Mouse (Mus musculus) forebrain, embryonic 10.5 days (tissue): ENCODE data around the gene Hus1. TPM values are rescaled to one million over a fixed set of nuclear protein-coding genes. Genes with fewer than 3 reads are reported as not detected.

Experiments used
- DNase-seq: peaks from one replicate; pipeline ENCODE4 v3.0.0-alpha.2; 2017; ENCODE audit warnings: low spot score; ENCODE audit errors: extremely low spot score
- H3K27ac ChIP-seq: fragments of 300-500 bp; sonication (generic); 2 replicates; pipeline ENCODE4 v1.5.1; 2016; ENCODE audit warnings: mild to moderate bottlenecking
- H3K27me3 ChIP-seq: fragments of 300-500 bp; sonication (generic); 2 replicates; pipeline ENCODE4 v1.6.1; 2016; ENCODE audit warnings: mild to moderate bottlenecking; ENCODE audit not compliant: poor library complexity, severe bottlenecking
- H3K36me3 ChIP-seq: fragments of 300-500 bp; sonication (generic); replicated peaks from 2 replicates; pipeline ENCODE4 v1.6.1; 2016; ENCODE audit warnings: mild to moderate bottlenecking, moderate library complexity
- H3K4me1 ChIP-seq: fragments of 300-500 bp; sonication (generic); 2 replicates; pipeline ENCODE4 v1.6.1; 2016
- H3K4me3 ChIP-seq: fragments of 300-500 bp; sonication (generic); 2 replicates; pipeline ENCODE4 v1.5.1; 2016; ENCODE audit warnings: mild to moderate bottlenecking, moderate library complexity
- H3K9me3 ChIP-seq: fragments of 300-500 bp; sonication (generic); 2 replicates; pipeline ENCODE4 v1.6.1; 2016; ENCODE audit warnings: mild to moderate bottlenecking, moderate library complexity
- WGBS: fragments of 180-500 bp; shearing (Covaris S2); methylation state at CpG from one replicate; pipeline ENCODE4 v1.1.7; 2016; 5-methylcytosine and 5-hydroxymethylcytosine counted together
- polyA plus RNA-seq: library from polyadenylated mRNA; unstranded; fragments of >200 nt; fragmentation: Nextera tagmentation; extraction: Ambion mirVana; gene quantifications from 2 replicates; pipeline ENCODE4 v1.2.1, GENCODE M21; 2016

Gene Hus1
- polyA plus RNA-seq: 25.2 and 25.8 TPM in 2 replicates

DNA sequence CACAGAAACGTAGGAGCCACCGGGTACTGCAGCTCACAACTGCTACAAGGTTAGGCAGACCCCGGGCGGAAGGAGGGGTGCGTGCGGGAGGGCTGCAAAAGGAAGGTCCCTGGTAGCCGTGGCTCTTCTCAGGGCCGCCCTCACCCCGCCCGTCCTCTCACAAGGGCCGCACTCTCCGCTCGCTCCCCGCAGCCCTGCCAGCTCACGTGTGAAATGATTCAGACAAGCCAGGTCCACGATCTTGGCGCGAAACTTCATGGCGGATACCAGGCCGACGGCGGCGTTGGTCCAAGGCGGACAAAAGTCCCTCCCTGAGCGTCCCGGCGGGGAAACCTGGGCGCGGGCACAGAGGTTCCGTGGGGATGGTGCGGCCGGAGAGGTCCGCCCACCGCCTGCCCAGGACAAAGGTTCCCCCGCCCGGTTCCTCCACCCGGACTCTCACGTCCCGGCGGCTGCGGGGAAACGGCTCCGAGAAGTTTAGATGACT is at the start of gene Hus1:
TSS of gene Hus1 (minus strand) at position 339 of the 487 bp plus-strand sequence.
- Histone ChIP-seq H3K4me3 (peak within 1 kb of the TSS; percentile 81), H3K9me3 (no peaks in the 10 kb centered on the region), H3K27me3 (no peaks in the 10 kb centered on the region), H3K36me3 (peaks cover 30% of the 10 kb centered on the region), H3K4me1 (peaks cover 25% of the 10 kb centered on the region), H3K27ac (peak within 1 kb of the TSS; percentile 96)
- peak; percentile 88 for DNase-seq
- WGBS: under 1% methylated on average over 43 of the region's 43 CpGs

DNA sequence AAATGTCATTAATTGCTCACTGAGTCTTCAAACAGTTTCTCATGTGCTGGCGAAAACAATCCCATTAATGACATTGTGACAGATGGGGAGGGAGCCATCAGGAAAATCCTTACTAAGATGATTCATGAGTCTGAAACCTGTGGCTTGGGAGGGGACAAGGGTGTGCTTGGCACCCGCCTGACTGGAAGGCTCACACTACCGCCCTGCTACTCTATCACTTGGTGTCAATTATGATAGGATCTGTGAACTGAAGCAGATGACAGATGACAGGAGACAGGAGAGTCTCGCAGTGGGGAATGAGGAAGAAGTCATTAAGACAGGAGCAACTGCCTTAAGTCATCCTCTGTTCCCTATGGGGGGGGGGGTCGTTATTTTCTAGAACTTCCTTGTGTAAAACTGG is 49.5 kb upstream of the Hus1 start:
- H3K27ac ChIP-seq: no peak overlapping the region
- 80% methylated on average over 5 of the region's 5 CpGs for WGBS
- no peaks in the 10 kb centered on the region for H3K4me1 ChIP-seq
- H3K9me3 ChIP-seq: no peaks in the 10 kb centered on the region
- no peak overlapping the region for H3K4me3 ChIP-seq
- no peak for DNase-seq
- no peaks in the 10 kb centered on the region for H3K36me3 ChIP-seq
- H3K27me3 ChIP-seq: no peaks in the 10 kb centered on the region

DNA sequence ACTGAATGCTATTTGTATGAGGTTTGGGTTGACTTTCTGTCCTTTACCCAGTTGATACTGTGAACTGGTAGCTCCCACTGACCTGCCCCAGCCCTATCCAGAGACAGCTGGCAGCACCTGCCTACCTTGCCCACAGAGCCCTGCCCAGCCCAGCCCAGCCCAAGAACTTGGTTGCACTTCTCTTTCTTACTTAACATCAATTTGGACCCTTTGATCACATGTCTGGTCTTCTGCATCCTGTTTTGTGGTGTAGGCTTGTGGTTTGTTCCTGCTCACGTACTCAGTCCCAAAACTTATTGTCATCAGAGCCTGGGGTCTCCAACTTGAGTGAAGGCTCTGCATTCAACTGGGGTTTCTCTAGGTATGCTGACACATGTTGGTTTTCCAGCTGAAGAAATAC is 49.0 kb upstream of the Hus1 start:
- Histone ChIP-seq H3K4me3 (no peak overlapping the region), H3K27ac (no peak overlapping the region), H3K27me3 (no peaks in the 10 kb centered on the region), H3K4me1 (no peaks in the 10 kb centered on the region), H3K9me3 (no peaks in the 10 kb centered on the region), H3K36me3 (no peaks in the 10 kb centered on the region)
- WGBS: 70% methylated on average over 1 of the region's 1 CpGs
- no peak for DNase-seq

GRCm38 (mm10) chr11:9057711-9058110 is 46.7 kb upstream of the Hus1 start:
- WGBS: 94% methylated on average over 4 of the region's 4 CpGs
- no peak for DNase-seq
- Histone ChIP-seq H3K27ac (no peak overlapping the region), H3K4me3 (no peak overlapping the region), H3K9me3 (no peaks in the 10 kb centered on the region), H3K27me3 (no peaks in the 10 kb centered on the region), H3K36me3 (no peaks in the 10 kb centered on the region), H3K4me1 (no peaks in the 10 kb centered on the region)

GRCm38 (mm10) chr11:9056937-9057336 is 45.9 kb upstream of the Hus1 start:
- no peaks in the 10 kb centered on the region for H3K36me3 ChIP-seq
- no peaks in the 10 kb centered on the region for H3K9me3 ChIP-seq
- no peak overlapping the region for H3K4me3 ChIP-seq
- no peaks in the 10 kb centered on the region for H3K27me3 ChIP-seq
- no peaks in the 10 kb centered on the region for H3K4me1 ChIP-seq
- H3K27ac ChIP-seq: no peak overlapping the region
- WGBS: 78% methylated on average over 2 of the region's 2 CpGs
- DNase-seq: no peak

GRCm38 (mm10) chr11:9051895-9052294 is 40.9 kb upstream of the Hus1 start:
- no peaks in the 10 kb centered on the region for H3K9me3 ChIP-seq
- peaks cover 15% of the 10 kb centered on the region for H3K4me1 ChIP-seq
- WGBS: 79% methylated on average over 2 of the region's 2 CpGs
- no peak overlapping the region for H3K27ac ChIP-seq
- no peak for DNase-seq
- no peaks in the 10 kb centered on the region for H3K36me3 ChIP-seq
- H3K4me3 ChIP-seq: no peak overlapping the region
- peaks cover 27% of the 10 kb centered on the region for H3K27me3 ChIP-seq

- H3K36me3 ChIP-seq: no peaks in the 10 kb centered on the region
- H3K4me1 ChIP-seq: peaks cover 15% of the 10 kb centered on the region
- no peak for DNase-seq
- WGBS: 90% methylated on average over 4 of the region's 4 CpGs
- H3K27ac ChIP-seq: no peak overlapping the region
- H3K9me3 ChIP-seq: no peaks in the 10 kb centered on the region
- no peak overlapping the region for H3K4me3 ChIP-seq
- peaks cover 27% of the 10 kb centered on the region for H3K27me3 ChIP-seq
Observed at GRCm38 (mm10) chr11:9050241-9050640, 39.2 kb upstream of the Hus1 start.

DNA sequence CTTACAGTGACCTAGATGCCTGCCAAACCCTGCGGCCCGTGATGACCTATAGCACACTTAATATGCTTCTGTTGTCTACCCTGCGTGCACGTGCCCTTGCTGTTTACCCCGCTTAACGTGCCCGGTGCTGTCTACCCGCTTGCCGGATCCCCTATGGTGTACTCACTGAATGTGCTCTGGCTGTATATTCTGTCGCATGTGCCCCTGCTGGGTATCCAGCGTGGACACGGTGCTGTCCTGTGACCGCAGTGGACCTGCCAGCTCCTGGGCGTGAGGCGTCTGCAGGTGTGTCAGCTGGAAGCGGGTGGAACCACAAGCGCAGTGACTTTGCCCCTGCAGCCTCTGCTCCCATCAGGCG is 37.7 kb upstream of the Hus1 start, which contains the start of gene Sun3:
TSS of gene Sun3 (minus strand) at position 289 of the 358 bp plus-strand sequence.
- no peak for DNase-seq
- H3K4me3 ChIP-seq: peak within 1 kb of the TSS; percentile 65
- H3K27me3 ChIP-seq: peaks cover 27% of the 10 kb centered on the region
- 0 out of 2 replicates have a peak within 1 kb of the TSS, but pooled peaks have one; percentile 7 for H3K27ac ChIP-seq
- H3K36me3 ChIP-seq: no peaks in the 10 kb centered on the region
- peaks cover 15% of the 10 kb centered on the region for H3K4me1 ChIP-seq
- 2% methylated on average over 18 of the region's 18 CpGs for WGBS
- no peaks in the 10 kb centered on the region for H3K9me3 ChIP-seq

DNA sequence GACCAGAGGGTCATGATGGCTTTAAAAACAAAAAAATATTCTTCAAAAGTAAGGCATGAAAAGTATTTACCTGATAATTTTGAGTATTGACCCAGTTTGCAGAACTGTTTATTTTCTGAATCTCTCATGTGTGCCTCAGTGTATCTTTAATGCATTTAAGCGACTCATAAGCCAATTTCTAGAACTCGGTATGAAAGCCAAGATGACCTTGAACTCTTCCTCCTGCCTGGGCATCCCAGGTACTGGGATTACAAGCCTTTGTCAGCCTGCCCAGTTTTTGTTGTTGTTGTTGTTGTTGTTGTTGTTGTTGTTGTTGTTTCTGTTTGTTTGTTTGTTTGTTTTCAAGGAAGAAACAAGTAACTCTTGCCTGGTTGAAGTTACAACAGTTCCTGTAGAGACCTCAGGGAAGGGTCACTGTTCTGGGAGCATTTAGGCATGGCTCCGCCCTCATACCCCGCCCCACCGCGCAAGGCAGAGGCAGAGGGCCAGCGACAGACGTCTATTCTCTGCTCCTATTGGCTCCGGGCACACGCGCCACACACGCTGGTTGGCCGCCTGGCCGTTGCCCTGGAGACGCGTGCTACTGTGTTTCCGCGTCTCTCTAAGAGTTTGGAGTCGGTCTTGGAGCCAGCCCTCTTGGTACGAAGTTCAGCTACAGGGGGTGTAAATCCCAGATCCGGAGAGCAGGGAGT is 37.2 kb upstream of the Hus1 start, which contains the start of gene Gm11992:
TSS of gene Gm11992 (plus strand) at position 584 of the 692 bp plus-strand sequence.
- peaks cover 27% of the 10 kb centered on the region for H3K27me3 ChIP-seq
- no peaks in the 10 kb centered on the region for H3K9me3 ChIP-seq
- no peaks in the 10 kb centered on the region for H3K36me3 ChIP-seq
- peaks cover 15% of the 10 kb centered on the region for H3K4me1 ChIP-seq
- H3K27ac ChIP-seq: 0 out of 2 replicates have a peak within 1 kb of the TSS, but pooled peaks have one; percentile 7
- peak within 1 kb of the TSS; percentile 65 for H3K4me3 ChIP-seq
- whole genome bisulfite sequencing: 5% methylated on average over 21 of the region's 21 CpGs
- peak; percentile 88 for DNase-seq

DNA sequence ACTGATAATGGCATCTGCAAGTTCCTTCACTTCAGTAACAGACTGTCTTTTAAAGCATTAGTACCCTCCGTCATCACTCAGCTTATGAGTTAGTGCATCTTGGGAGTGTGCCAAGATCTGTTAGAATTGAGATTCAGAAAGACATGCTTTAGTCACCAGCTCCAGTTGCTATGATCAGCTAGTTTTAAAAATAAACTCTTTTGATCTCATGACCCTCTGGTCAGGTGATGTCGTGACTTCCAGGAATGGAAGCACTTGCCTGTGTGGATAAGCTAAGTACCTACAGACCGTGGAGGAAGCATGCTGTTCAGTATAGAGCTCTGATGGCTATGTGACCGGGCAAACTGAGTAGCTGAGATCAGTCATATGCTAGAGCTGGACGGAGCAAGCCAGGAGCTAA is 36.1 kb upstream of the Hus1 start:
- WGBS: 90% methylated on average over 5 of the region's 5 CpGs
- peaks cover 15% of the 10 kb centered on the region for H3K4me1 ChIP-seq
- H3K36me3 ChIP-seq: no peaks in the 10 kb centered on the region

GRCm38 (mm10) chr11:9046546-9046945 is 35.6 kb upstream of the Hus1 start:
- Histone ChIP-seq H3K9me3 (no peaks in the 10 kb centered on the region), H3K27ac (no peak overlapping the region), H3K36me3 (no peaks in the 10 kb centered on the region), H3K27me3 (peaks cover 27% of the 10 kb centered on the region), H3K4me3 (no peak overlapping the region), H3K4me1 (peaks cover 15% of the 10 kb centered on the region)
- WGBS: 91% methylated on average over 2 of the region's 2 CpGs
- no peak for DNase-seq

More for the DNA sequence above, 36.1 kb upstream of the Hus1 start:
- DNase-seq: no peak
- no peaks in the 10 kb centered on the region for H3K9me3 ChIP-seq
- no peak overlapping the region for H3K27ac ChIP-seq
- H3K4me3 ChIP-seq: no peak overlapping the region
- peaks cover 27% of the 10 kb centered on the region for H3K27me3 ChIP-seq

- Histone ChIP-seq H3K4me3 (no peak overlapping the region), H3K27me3 (no peaks in the 10 kb centered on the region), H3K27ac (no peak overlapping the region), H3K36me3 (no peaks in the 10 kb centered on the region), H3K9me3 (no peaks in the 10 kb centered on the region), H3K4me1 (no peaks in the 10 kb centered on the region)
- no peak for DNase-seq
- 93% methylated on average over 2 of the region's 2 CpGs for WGBS
Observed at GRCm38 (mm10) chr11:9031530-9031929, 20.5 kb upstream of the Hus1 start.

- no peaks in the 10 kb centered on the region for H3K27me3 ChIP-seq
- no peak for DNase-seq
- no peaks in the 10 kb centered on the region for H3K9me3 ChIP-seq
- no peak overlapping the region for H3K4me3 ChIP-seq
- H3K36me3 ChIP-seq: no peaks in the 10 kb centered on the region
- WGBS: 84% methylated on average over 3 of the region's 3 CpGs
- H3K4me1 ChIP-seq: no peaks in the 10 kb centered on the region
- no peak overlapping the region for H3K27ac ChIP-seq
Observed at GRCm38 (mm10) chr11:9025211-9025610, 14.2 kb upstream of the Hus1 start.
